Mouse (Mus musculus) MEL (cell line): ENCODE measurements around the gene Cbx8.

Source experiments
- CTCF ChIP-seq, 3 experiments: IDR thresholded peaks in 2 of 3; conservative IDR thresholded peaks in 1 of 3; 2 replicates each; pipeline ENCODE4 v1.5.1; 2011 to 2012; ENCODE audit warnings: low read length in 3 of 3, low read depth in 2 of 3, mild to moderate bottlenecking in 2 of 3, improper control_type of control experiment in 1 of 3, inconsistent platforms in 1 of 3, mixed read lengths in 1 of 3, moderate library complexity in 1 of 3; ENCODE audit not compliant: control insufficient read depth in 1 of 3, insufficient read depth in 1 of 3, poor library complexity in 1 of 3, severe bottlenecking in 1 of 3
- ETS1 ChIP-seq: IDR thresholded peaks from 2 replicates; pipeline ENCODE4 v1.6.1; 2012; ENCODE audit warnings: low read depth, mild to moderate bottlenecking, inconsistent platforms, low read length, improper control_type of control experiment, moderate library complexity
- HCFC1 ChIP-seq: IDR thresholded peaks from 2 replicates; pipeline ENCODE4 v1.6.1; 2012; ENCODE audit warnings: low read depth, mild to moderate bottlenecking, inconsistent platforms, low read length, improper control_type of control experiment, moderate library complexity
- KAT2A ChIP-seq: conservative IDR thresholded peaks from 2 replicates; pipeline ENCODE4 v1.6.1; 2012; ENCODE audit warnings: low read depth, low read length, improper control_type of control experiment, inconsistent platforms
- MAFK ChIP-seq: IDR thresholded peaks from 2 replicates; pipeline ENCODE4 v1.6.1; 2011; ENCODE audit warnings: low read depth, mild to moderate bottlenecking, low read length, improper control_type of control experiment, borderline replicate concordance
- POLR2A ChIP-seq, 2 experiments: IDR thresholded peaks; 2 replicates each; pipeline ENCODE4 v1.6.1; 2011 to 2012; ENCODE audit warnings: low read length in 2 of 2, mild to moderate bottlenecking in 2 of 2, control low read depth in 1 of 2, improper control_type of control experiment in 1 of 2, low read depth in 1 of 2, moderate library complexity in 1 of 2; ENCODE audit not compliant: control insufficient read depth in 1 of 2, insufficient read depth in 1 of 2, poor library complexity in 1 of 2
- POLR2AphosphoS5 ChIP-seq: IDR thresholded peaks from 2 replicates; pipeline ENCODE4 v1.6.1; 2012; ENCODE audit warnings: low read depth, borderline replicate concordance, mild to moderate bottlenecking, inconsistent platforms, low read length, moderate library complexity, mixed read lengths
- SMC3 ChIP-seq: IDR thresholded peaks from 2 replicates; pipeline ENCODE4 v1.6.1; 2011; ENCODE audit warnings: low read depth, low read length, improper control_type of control experiment
- TAL1 ChIP-seq: IDR thresholded peaks from 2 replicates; pipeline ENCODE4 v1.6.1; 2012; ENCODE audit warnings: mild to moderate bottlenecking, inconsistent platforms, low read length, moderate library complexity, mixed read lengths

GRCm38 (mm10) chr11:119041750-119042465 is 1.1 kb upstream of the Cbx8 start:
- TF ChIP-seq CTCF (IDR thresholded peaks at IDR 0.05 in 2 of 3, conservative IDR thresholded peaks at IDR 0.05 in 1 of 3; ENCODE audit: control insufficient read depth in 1 of 3, insufficient read depth in 1 of 3, low read depth in 2 of 3, low read length in 3 of 3, poor library complexity in 1 of 3, severe bottlenecking in 1 of 3) (no peak), MAFK (no peak), HCFC1 (no peak), SMC3 (no peak), KAT2A (no peak), POLR2AphosphoS5 (no peak), ETS1 (no peak), POLR2A (IDR thresholded peaks at IDR 0.05; ENCODE audit: control insufficient read depth in 1 of 2, insufficient read depth in 1 of 2, low read depth in 1 of 2, low read length in 2 of 2, poor library complexity in 1 of 2) (no peak), TAL1 (no peak)
